Mouse (Mus musculus) MEL (cell line): ENCODE results near the gene Sucla2.

Source experiments
- CTCF ChIP-seq, 3 experiments: IDR thresholded peaks in 2 of 3; conservative IDR thresholded peaks in 1 of 3; 2 replicates each; pipeline ENCODE4 v1.5.1; 2011 to 2012; ENCODE audit warnings: low read length in 3 of 3, low read depth in 2 of 3, mild to moderate bottlenecking in 2 of 3, improper control_type of control experiment in 1 of 3, inconsistent platforms in 1 of 3, mixed read lengths in 1 of 3, moderate library complexity in 1 of 3; ENCODE audit not compliant: control insufficient read depth in 1 of 3, insufficient read depth in 1 of 3, poor library complexity in 1 of 3, severe bottlenecking in 1 of 3
- EP300 ChIP-seq, 2 experiments: IDR thresholded peaks; 2 replicates each; pipeline ENCODE4 v1.6.1; 2011; ENCODE audit warnings: improper control_type of control experiment in 2 of 2, low read length in 2 of 2, low read depth in 1 of 2, mild to moderate bottlenecking in 1 of 2
- MAFK ChIP-seq: IDR thresholded peaks from 2 replicates; pipeline ENCODE4 v1.6.1; 2011; ENCODE audit warnings: low read depth, mild to moderate bottlenecking, low read length, improper control_type of control experiment, borderline replicate concordance
- TBP ChIP-seq: IDR thresholded peaks from 2 replicates; pipeline ENCODE4 v1.8.0; 2011; ENCODE audit warnings: low read depth, low read length, improper control_type of control experiment
- ZMIZ1 ChIP-seq: IDR thresholded peaks from 2 replicates; pipeline ENCODE4 v1.6.1; 2012; ENCODE audit warnings: low read depth, mild to moderate bottlenecking, inconsistent platforms, low read length, improper control_type of control experiment, moderate library complexity

DNA sequence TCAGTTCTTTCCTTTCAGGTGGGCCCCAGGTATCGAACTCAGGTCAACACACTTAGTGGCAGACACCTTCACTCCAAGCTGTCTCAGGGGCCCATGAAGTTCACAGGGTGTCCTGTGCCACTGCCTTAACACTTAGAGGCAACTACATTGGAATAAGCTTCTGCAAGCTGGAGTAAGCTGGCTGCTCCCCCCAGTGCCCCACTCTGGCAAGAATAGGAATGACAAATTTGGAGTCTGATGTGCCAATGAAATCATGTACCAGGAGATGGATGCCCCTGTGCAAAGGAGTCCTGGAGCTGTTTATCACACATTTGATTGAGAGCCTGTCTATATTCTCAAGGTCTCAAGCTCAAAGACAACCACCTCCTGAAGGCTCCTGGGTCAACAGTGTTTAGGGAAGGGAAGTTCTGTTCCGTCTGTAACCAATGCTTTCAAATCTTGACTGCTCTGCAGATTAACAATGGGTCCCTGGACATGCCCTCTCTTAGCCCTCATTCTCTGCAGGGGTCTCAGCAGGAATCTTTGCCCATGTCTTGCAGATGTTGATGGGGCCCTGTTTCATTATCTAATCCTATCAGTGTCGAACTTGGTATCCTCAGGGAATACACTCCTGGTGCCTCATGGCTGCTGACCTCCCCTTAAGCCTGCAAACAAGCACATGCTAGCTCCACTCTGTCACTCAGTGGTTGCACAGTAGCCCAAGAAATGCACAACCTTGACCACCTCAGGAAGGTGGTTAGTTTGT is 40.6 kb upstream of the Sucla2 start:
- TF ChIP-seq TBP (no peak), CTCF (IDR thresholded peaks at IDR 0.05 in 2 of 3, conservative IDR thresholded peaks at IDR 0.05 in 1 of 3; ENCODE audit: control insufficient read depth in 1 of 3, insufficient read depth in 1 of 3, low read depth in 2 of 3, low read length in 3 of 3, poor library complexity in 1 of 3, severe bottlenecking in 1 of 3) (peak in 2 of 3 experiments; percentile 13 to 40; a peak in 2 of 6 replicates), MAFK (no peak), ZMIZ1 (no peak), EP300 (IDR thresholded peaks at IDR 0.05; ENCODE audit: low read depth in 1 of 2, low read length in 2 of 2) (no peak)
